Mouse (Mus musculus): ENCODE data around the gene Mon2. TPM values are rescaled to one million over a fixed set of nuclear protein-coding genes. Genes with fewer than 3 reads are reported as not detected.

The Mon2 gene
- polyA plus RNA-seq, 1 experiment = 34.3 TPM

DNA sequence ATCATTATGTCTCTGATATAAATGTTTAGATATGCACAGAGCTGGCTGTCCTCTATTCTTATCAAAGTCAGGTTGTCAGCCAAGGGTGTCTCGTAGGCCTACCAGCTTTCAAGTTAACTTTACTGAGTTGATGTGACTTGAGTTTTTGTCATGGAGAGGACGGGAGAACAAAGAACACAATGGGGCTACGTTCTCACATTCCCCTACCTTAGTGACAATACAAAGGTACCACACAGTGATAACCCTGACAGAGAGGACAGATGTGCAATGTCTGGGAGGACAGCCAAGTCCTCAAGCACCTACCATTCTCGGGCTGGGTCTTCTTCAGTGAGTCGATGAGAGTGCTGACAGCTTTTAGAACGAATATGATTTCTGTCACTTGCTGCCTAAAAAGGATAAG, 76.9 kb downstream of the Mon2 start:
- 92% methylated on average over 6 of the region's 6 CpGs for whole genome bisulfite sequencing
- peaks cover 40% of the 10 kb centered on the region for H3K36me3 ChIP-seq (ENCODE audit: control insufficient read depth, insufficient read depth, low read length)
- H3K4me3 ChIP-seq (ENCODE audit: extremely low read depth, insufficient read depth, insufficient read length) = no peak overlapping the region
- H3K27ac ChIP-seq (ENCODE audit: insufficient read depth, low read length) = no peak overlapping the region
- DNase-seq (ENCODE audit: low read depth in 1 of 2, low spot score in 2 of 2) = no peak
- H3K27me3 ChIP-seq (ENCODE audit: control insufficient read depth, insufficient read depth, low read length) = no peaks in the 10 kb centered on the region
- TF ChIP-seq CTCF (IDR thresholded peaks at IDR 0.05; ENCODE audit: extremely low read depth, insufficient read depth, insufficient read length, insufficient replicate concordance) (no peak), POLR2A (IDR thresholded peaks at IDR 0.05; ENCODE audit: low read depth, low read length) (no peak)
- no peaks in the 10 kb centered on the region for H3K4me1 ChIP-seq (ENCODE audit: control insufficient read depth, insufficient read depth, insufficient read length)

DNA sequence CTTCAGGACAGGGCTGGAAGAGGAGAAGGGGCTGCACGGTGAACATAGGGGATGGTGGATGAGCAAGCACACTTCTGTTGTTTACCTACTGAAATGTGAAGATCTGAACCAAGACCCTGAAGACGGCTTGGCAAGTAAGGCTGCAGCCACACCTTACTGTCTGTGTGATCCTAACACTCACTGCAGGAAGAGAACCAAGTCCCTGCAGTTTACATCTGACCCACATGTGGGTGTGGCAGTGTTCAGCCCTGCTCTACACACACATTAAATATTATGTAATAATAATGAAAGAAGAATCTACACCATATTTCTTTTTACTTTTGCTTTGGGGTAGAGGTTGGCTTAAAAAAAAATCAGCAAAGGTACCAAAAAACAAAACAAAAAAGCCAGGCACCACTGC, 78.5 kb downstream of the Mon2 start:
- TF ChIP-seq POLR2A (IDR thresholded peaks at IDR 0.05; ENCODE audit: low read depth, low read length) = no peak
- TF ChIP-seq CTCF (IDR thresholded peaks at IDR 0.05; ENCODE audit: extremely low read depth, insufficient read depth, insufficient read length, insufficient replicate concordance) = no peak
- Histone ChIP-seq H3K36me3 (ENCODE audit: control insufficient read depth, insufficient read depth, low read length) (peaks cover 44% of the 10 kb centered on the region), H3K4me1 (ENCODE audit: control insufficient read depth, insufficient read depth, insufficient read length) (no peaks in the 10 kb centered on the region), H3K4me3 (ENCODE audit: extremely low read depth, insufficient read depth, insufficient read length) (no peak overlapping the region), H3K27ac (ENCODE audit: insufficient read depth, low read length) (no peak overlapping the region), H3K27me3 (ENCODE audit: control insufficient read depth, insufficient read depth, low read length) (no peaks in the 10 kb centered on the region)
- 88% methylated on average over 2 of the region's 2 CpGs for WGBS
- DNase-seq (ENCODE audit: low read depth in 1 of 2, low spot score in 2 of 2) = no peak

DNA sequence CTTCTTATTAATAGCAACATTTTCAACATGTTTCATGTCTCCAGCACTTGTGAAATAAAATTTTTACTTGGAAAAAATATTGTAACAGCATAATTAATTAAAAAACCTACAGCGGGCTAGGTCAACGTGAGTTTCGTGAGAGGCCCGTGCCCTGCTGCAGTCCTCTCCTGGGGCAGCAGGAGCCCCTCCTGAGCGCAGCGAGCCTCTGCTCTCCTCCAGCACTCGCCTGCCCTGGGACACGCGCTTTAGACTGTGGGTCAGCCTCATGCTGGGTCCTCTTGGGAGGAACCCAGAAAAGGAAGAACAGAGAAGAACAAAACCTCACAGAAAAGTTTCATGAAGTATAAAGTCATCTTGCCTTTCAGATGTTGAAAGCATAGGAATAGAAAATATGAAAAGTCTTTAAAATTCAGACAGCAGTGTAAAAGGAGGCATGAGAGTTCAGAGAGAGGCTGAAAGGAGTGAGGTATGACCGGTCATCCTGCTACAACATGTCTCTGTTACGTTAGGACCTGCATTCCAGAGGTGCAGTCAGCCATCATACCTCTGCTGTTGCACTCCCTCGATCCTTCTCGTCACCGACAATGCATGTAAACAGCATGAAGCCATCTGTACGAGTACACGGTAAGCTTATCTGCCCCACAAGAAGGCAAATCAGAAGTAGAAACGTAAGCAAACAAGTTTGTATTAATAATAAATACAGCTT, 81.8 kb downstream of the Mon2 start:
- peaks cover 34% of the 10 kb centered on the region for H3K36me3 ChIP-seq (ENCODE audit: control insufficient read depth, insufficient read depth, low read length)
- 95% methylated on average over 17 of the region's 17 CpGs for WGBS
- no peak for DNase-seq (ENCODE audit: low read depth in 1 of 2, low spot score in 2 of 2)
- TF ChIP-seq POLR2A (IDR thresholded peaks at IDR 0.05; ENCODE audit: low read depth, low read length) = no peak
- no peak for TF ChIP-seq CTCF (IDR thresholded peaks at IDR 0.05; ENCODE audit: extremely low read depth, insufficient read depth, insufficient read length, insufficient replicate concordance)
- H3K27me3 ChIP-seq (ENCODE audit: control insufficient read depth, insufficient read depth, low read length) = no peaks in the 10 kb centered on the region
- H3K27ac ChIP-seq (ENCODE audit: insufficient read depth, low read length) = no peak overlapping the region
- H3K4me3 ChIP-seq (ENCODE audit: extremely low read depth, insufficient read depth, insufficient read length) = no peak overlapping the region
- no peaks in the 10 kb centered on the region for H3K4me1 ChIP-seq (ENCODE audit: control insufficient read depth, insufficient read depth, insufficient read length)

DNA sequence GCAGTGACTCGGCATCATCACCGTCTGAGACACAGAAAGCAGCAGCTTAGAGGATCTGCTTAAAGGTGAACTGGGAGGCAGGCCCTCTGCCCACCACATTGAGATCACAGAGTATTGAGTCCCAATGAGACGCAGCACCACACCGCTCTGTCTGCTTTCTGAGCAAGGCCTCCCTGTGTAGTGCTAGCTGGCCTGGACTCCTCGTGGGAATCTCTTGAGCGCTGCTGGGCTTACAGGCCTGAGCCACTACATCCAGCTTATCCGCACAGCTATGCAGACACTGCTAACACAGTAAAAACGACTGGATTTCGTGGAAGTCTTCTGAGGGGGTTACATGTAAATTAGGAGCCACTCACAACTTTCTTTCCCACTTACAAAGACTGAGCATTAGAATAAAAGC, 84.7 kb downstream of the Mon2 start:
- no peak overlapping the region for H3K4me3 ChIP-seq (ENCODE audit: extremely low read depth, insufficient read depth, insufficient read length)
- peaks cover 5% of the 10 kb centered on the region; the same call in 1 of the 2 replicates for H3K4me1 ChIP-seq (ENCODE audit: control insufficient read depth, insufficient read depth, insufficient read length)
- DNase-seq (ENCODE audit: low read depth in 1 of 2, low spot score in 2 of 2) = no peak
- TF ChIP-seq CTCF (IDR thresholded peaks at IDR 0.05; ENCODE audit: extremely low read depth, insufficient read depth, insufficient read length, insufficient replicate concordance) = no peak
- TF ChIP-seq POLR2A (IDR thresholded peaks at IDR 0.05; ENCODE audit: low read depth, low read length) = no peak
- no peaks in the 10 kb centered on the region for H3K27me3 ChIP-seq (ENCODE audit: control insufficient read depth, insufficient read depth, low read length)
- WGBS = 80% methylated on average over 9 of the region's 9 CpGs
- no peak overlapping the region for H3K27ac ChIP-seq (ENCODE audit: insufficient read depth, low read length)
- H3K36me3 ChIP-seq (ENCODE audit: control insufficient read depth, insufficient read depth, low read length) = peaks cover 17% of the 10 kb centered on the region

DNA sequence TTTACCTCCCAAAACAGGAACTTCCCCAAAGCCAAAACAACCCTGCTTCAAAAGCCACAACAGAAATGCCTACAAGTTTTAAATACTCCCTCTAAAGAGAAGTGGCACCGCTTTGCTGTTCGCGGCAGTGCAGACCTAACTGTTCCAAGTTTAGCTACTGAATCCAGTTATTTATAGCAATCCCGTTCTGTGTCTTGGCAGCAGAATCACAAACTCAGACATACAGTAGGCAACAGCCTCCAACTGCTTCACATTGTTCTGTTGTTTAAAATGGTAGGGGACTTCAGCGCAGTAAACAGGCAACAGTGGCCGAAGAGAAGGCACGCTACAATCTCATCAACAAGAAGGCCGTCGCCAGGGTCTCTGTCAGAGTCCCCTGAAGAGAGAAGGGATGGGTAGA, 85.3 kb downstream of the Mon2 start:
- H3K4me1 ChIP-seq (ENCODE audit: control insufficient read depth, insufficient read depth, insufficient read length) = peaks cover 5% of the 10 kb centered on the region; the same call in 1 of the 2 replicates
- peaks cover 14% of the 10 kb centered on the region for H3K36me3 ChIP-seq (ENCODE audit: control insufficient read depth, insufficient read depth, low read length)
- no peaks in the 10 kb centered on the region for H3K27me3 ChIP-seq (ENCODE audit: control insufficient read depth, insufficient read depth, low read length)
- WGBS = 72% methylated on average over 9 of the region's 9 CpGs
- TF ChIP-seq CTCF (IDR thresholded peaks at IDR 0.05; ENCODE audit: extremely low read depth, insufficient read depth, insufficient read length, insufficient replicate concordance) (no peak), POLR2A (IDR thresholded peaks at IDR 0.05; ENCODE audit: low read depth, low read length) (no peak)
- no peak for DNase-seq (ENCODE audit: low read depth in 1 of 2, low spot score in 2 of 2)
- no peak overlapping the region for H3K4me3 ChIP-seq (ENCODE audit: extremely low read depth, insufficient read depth, insufficient read length)
- no peak overlapping the region for H3K27ac ChIP-seq (ENCODE audit: insufficient read depth, low read length)

DNA sequence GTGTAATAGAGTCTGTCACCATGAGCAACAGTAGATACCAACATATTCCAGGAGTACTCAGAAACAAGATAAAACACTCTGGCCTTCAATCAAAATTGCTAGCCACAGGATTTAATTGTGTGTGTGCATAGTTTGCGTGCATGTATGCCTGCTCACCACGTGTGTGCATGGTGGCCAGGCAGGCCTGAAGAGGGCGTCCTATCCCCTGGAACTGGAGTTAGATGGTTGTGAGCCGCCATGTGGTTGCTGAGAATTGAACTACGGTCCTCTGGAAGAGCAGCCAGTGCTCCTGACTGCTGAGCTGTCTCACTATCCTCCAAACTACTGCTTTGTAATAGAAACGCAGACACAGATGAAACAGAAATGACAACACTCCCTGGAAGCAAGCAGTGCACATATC, 85.7 kb downstream of the Mon2 start:
- Histone ChIP-seq H3K27me3 (ENCODE audit: control insufficient read depth, insufficient read depth, low read length) (no peaks in the 10 kb centered on the region), H3K36me3 (ENCODE audit: control insufficient read depth, insufficient read depth, low read length) (peaks cover 12% of the 10 kb centered on the region), H3K4me1 (ENCODE audit: control insufficient read depth, insufficient read depth, insufficient read length) (peaks cover 5% of the 10 kb centered on the region), H3K27ac (ENCODE audit: insufficient read depth, low read length) (no peak overlapping the region), H3K4me3 (ENCODE audit: extremely low read depth, insufficient read depth, insufficient read length) (no peak overlapping the region)
- DNase-seq (ENCODE audit: low read depth in 1 of 2, low spot score in 2 of 2) = no peak
- TF ChIP-seq CTCF (IDR thresholded peaks at IDR 0.05; ENCODE audit: extremely low read depth, insufficient read depth, insufficient read length, insufficient replicate concordance) (no peak), POLR2A (IDR thresholded peaks at IDR 0.05; ENCODE audit: low read depth, low read length) (no peak)
- 88% methylated on average over 6 of the region's 6 CpGs for WGBS

DNA sequence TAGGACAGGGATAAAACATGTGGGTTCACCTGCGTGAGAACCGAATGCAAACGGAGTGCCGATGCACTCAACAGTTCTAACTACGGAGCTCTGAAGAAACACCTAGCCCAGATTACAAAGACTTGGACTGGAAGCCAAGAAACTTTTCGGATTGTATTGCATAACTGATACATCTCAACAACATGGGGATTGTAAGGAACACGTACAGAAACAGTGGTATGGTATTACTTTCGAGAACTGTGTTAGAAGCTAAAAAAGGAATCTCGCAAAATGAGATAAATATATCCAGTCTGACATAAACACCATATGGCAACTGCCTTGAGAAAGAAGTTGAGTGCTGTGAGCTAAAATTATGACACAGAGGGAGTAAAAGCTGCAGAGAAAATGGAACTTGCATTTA, 86.4 kb downstream of the Mon2 start:
- no peak for DNase-seq (ENCODE audit: low read depth in 1 of 2, low spot score in 2 of 2)
- Histone ChIP-seq H3K4me3 (ENCODE audit: extremely low read depth, insufficient read depth, insufficient read length) (no peak overlapping the region), H3K36me3 (ENCODE audit: control insufficient read depth, insufficient read depth, low read length) (peaks cover 7% of the 10 kb centered on the region; the same call in 1 of the 2 replicates), H3K27me3 (ENCODE audit: control insufficient read depth, insufficient read depth, low read length) (no peaks in the 10 kb centered on the region), H3K27ac (ENCODE audit: insufficient read depth, low read length) (no peak overlapping the region), H3K4me1 (ENCODE audit: control insufficient read depth, insufficient read depth, insufficient read length) (peaks cover 5% of the 10 kb centered on the region)
- TF ChIP-seq CTCF (IDR thresholded peaks at IDR 0.05; ENCODE audit: extremely low read depth, insufficient read depth, insufficient read length, insufficient replicate concordance) (no peak), POLR2A (IDR thresholded peaks at IDR 0.05; ENCODE audit: low read depth, low read length) (no peak)
- WGBS = 89% methylated on average over 9 of the region's 9 CpGs
